Mouse (Mus musculus): ENCODE measurements around the gene Wdr35. TPM values are rescaled to one million over a fixed set of nuclear protein-coding genes. Genes with fewer than 3 reads are reported as not detected.

Gene Wdr35
- polyA plus RNA-seq, 1 experiment = 7.5 TPM

- Histone ChIP-seq H3K4me3 (replicated peaks; ENCODE audit: control insufficient read depth, low read depth, low read length) (no peak overlapping the region), H3K4me1 (ENCODE audit: control insufficient read depth, insufficient read depth, low read length) (no peaks in the 10 kb centered on the region; the same call in 1 of the 2 replicates), H3K27ac (ENCODE audit: control insufficient read depth, insufficient read depth, low read depth, low read length, poor library complexity) (no peak overlapping the region)
- 73% methylated on average over 4 of the region's 4 CpGs for WGBS
- TF ChIP-seq CTCF (IDR thresholded peaks at IDR 0.05; ENCODE audit: control insufficient read depth, insufficient read depth, low read length) = no peak
- TF ChIP-seq POLR2A (IDR thresholded peaks at IDR 0.05; ENCODE audit: borderline replicate concordance, control insufficient read depth, low read depth, low read length) = no peak
These were observed 32.5 kb upstream of the Wdr35 start for GRCm38 (mm10) chr12:8941131-8941615.

GRCm38 (mm10) chr12:8941699-8942392 lies 31.8 kb upstream of the Wdr35 start:
- Histone ChIP-seq H3K4me1 (ENCODE audit: control insufficient read depth, insufficient read depth, low read length) (no peaks in the 10 kb centered on the region; the same call in 1 of the 2 replicates), H3K4me3 (replicated peaks; ENCODE audit: control insufficient read depth, low read depth, low read length) (no peak overlapping the region), H3K27ac (ENCODE audit: control insufficient read depth, insufficient read depth, low read depth, low read length, poor library complexity) (no peak overlapping the region)
- 13% methylated on average over 4 of the region's 4 CpGs for WGBS
- TF ChIP-seq POLR2A (IDR thresholded peaks at IDR 0.05; ENCODE audit: borderline replicate concordance, control insufficient read depth, low read depth, low read length) (no peak), CTCF (IDR thresholded peaks at IDR 0.05; ENCODE audit: control insufficient read depth, insufficient read depth, low read length) (no peak)

GRCm38 (mm10) chr12:8947163-8947562 lies 26.5 kb upstream of the Wdr35 start:
- no peaks in the 10 kb centered on the region; the same call in 1 of the 2 replicates for H3K4me1 ChIP-seq (ENCODE audit: control insufficient read depth, insufficient read depth, low read length)
- 19% methylated on average over 9 of the region's 9 CpGs for WGBS
- H3K4me3 ChIP-seq (replicated peaks; ENCODE audit: control insufficient read depth, low read depth, low read length) = no peak overlapping the region
- H3K27ac ChIP-seq (ENCODE audit: control insufficient read depth, insufficient read depth, low read depth, low read length, poor library complexity) = no peak overlapping the region
- no peak for TF ChIP-seq CTCF (IDR thresholded peaks at IDR 0.05; ENCODE audit: control insufficient read depth, insufficient read depth, low read length)
- TF ChIP-seq POLR2A (IDR thresholded peaks at IDR 0.05; ENCODE audit: borderline replicate concordance, control insufficient read depth, low read depth, low read length) = no peak

DNA sequence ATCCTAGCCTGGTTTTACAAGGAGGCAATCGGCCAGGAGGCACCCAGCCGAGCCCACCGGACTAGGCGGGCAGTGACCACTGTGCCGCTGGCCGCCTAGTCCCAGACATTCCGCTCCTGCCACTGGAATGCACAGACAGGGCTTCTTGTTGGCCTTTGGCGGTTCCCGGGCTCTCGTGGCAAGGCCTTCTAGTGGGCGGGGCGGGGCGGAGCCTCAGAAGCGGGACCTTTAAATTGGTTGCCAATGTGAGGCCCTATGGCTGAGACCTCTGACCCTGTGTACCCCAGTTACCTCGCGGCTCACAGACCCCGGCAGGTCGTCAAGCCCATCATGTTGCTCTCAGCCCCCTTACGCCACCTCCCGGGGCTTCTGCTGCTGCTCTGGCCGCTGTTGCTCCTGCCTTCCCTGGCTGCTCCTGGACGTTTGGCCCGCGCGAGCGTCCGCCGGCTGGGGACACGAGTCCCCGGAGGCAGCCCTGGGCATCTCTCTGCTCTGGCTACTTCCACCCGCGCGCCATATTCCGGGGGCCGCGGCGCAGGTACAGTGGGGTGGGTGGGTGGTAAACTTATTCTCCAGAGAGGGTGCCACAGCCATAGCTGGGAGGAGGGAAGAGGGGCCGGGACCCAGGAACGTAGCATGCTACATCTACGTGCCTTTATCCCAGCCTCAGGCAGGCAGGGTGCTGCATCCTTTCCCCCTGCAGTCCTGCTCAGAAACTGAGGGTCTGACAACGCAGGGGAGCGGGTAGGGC lies 25.8 kb upstream of the Wdr35 start, which contains the start of gene Matn3:
TSS of gene Matn3 (plus strand) at position 216 of the 751 bp plus-strand sequence.
- no peak within 1 kb of the TSS for H3K4me3 ChIP-seq (replicated peaks; ENCODE audit: control insufficient read depth, low read depth, low read length)
- WGBS = 6% methylated on average over 42 of the region's 42 CpGs
- H3K27ac ChIP-seq (ENCODE audit: control insufficient read depth, insufficient read depth, low read depth, low read length, poor library complexity) = no peak within 1 kb of the TSS
- no peaks in the 10 kb centered on the region; the same call in 1 of the 2 replicates for H3K4me1 ChIP-seq (ENCODE audit: control insufficient read depth, insufficient read depth, low read length)
- TF ChIP-seq CTCF (IDR thresholded peaks at IDR 0.05; ENCODE audit: control insufficient read depth, insufficient read depth, low read length) = no peak
- no peak for TF ChIP-seq POLR2A (IDR thresholded peaks at IDR 0.05; ENCODE audit: borderline replicate concordance, control insufficient read depth, low read depth, low read length)

GRCm38 (mm10) chr12:8953136-8953535 lies 20.6 kb upstream of the Wdr35 start:
- WGBS = 85% methylated on average over 10 of the region's 10 CpGs
- Histone ChIP-seq H3K4me1 (ENCODE audit: control insufficient read depth, insufficient read depth, low read length) (no peaks in the 10 kb centered on the region; the same call in 1 of the 2 replicates), H3K4me3 (replicated peaks; ENCODE audit: control insufficient read depth, low read depth, low read length) (no peak overlapping the region), H3K27ac (ENCODE audit: control insufficient read depth, insufficient read depth, low read depth, low read length, poor library complexity) (no peak overlapping the region)
- TF ChIP-seq CTCF (IDR thresholded peaks at IDR 0.05; ENCODE audit: control insufficient read depth, insufficient read depth, low read length) (no peak), POLR2A (IDR thresholded peaks at IDR 0.05; ENCODE audit: borderline replicate concordance, control insufficient read depth, low read depth, low read length) (no peak)

- H3K4me1 ChIP-seq (ENCODE audit: control insufficient read depth, insufficient read depth, low read length) = no peaks in the 10 kb centered on the region; the same call in 1 of the 2 replicates
- TF ChIP-seq CTCF (IDR thresholded peaks at IDR 0.05; ENCODE audit: control insufficient read depth, insufficient read depth, low read length) (no peak), POLR2A (IDR thresholded peaks at IDR 0.05; ENCODE audit: borderline replicate concordance, control insufficient read depth, low read depth, low read length) (no peak)
- H3K27ac ChIP-seq (ENCODE audit: control insufficient read depth, insufficient read depth, low read depth, low read length, poor library complexity) = no peak overlapping the region
- 84% methylated on average over 9 of the region's 9 CpGs for WGBS
- no peak overlapping the region for H3K4me3 ChIP-seq (replicated peaks; ENCODE audit: control insufficient read depth, low read depth, low read length)
These were observed 19.5 kb upstream of the Wdr35 start for GRCm38 (mm10) chr12:8954161-8954561.

- TF ChIP-seq POLR2A (IDR thresholded peaks at IDR 0.05; ENCODE audit: borderline replicate concordance, control insufficient read depth, low read depth, low read length) = no peak
- TF ChIP-seq CTCF (IDR thresholded peaks at IDR 0.05; ENCODE audit: control insufficient read depth, insufficient read depth, low read length) = no peak
- 82% methylated on average over 9 of the region's 9 CpGs for WGBS
- no peaks in the 10 kb centered on the region for H3K4me1 ChIP-seq (ENCODE audit: control insufficient read depth, insufficient read depth, low read length)
- H3K27ac ChIP-seq (ENCODE audit: control insufficient read depth, insufficient read depth, low read depth, low read length, poor library complexity) = no peak overlapping the region
- H3K4me3 ChIP-seq (replicated peaks; ENCODE audit: control insufficient read depth, low read depth, low read length) = no peak overlapping the region
These were observed 11.9 kb upstream of the Wdr35 start for GRCm38 (mm10) chr12:8961607-8962316.

DNA sequence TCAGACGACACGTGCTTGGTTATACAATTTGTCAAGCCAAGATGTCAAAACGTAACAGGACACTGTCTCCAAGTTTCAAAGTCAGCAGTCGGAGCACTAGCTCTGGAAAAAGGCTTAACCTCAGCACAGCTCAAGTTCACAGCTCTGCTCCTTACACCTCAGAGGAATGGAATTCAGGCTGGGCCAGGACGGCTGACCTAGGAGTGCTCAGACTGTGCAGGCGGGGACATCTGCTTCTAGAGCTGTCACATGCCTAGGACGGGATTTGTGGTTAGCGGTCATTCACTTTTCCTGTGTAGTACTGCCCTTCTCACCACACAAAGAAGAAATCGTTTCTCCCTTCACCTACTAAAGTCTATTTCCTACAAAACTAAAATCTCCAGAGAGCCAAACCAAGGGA lies 3.9 kb upstream of the Wdr35 start:
- Histone ChIP-seq H3K27ac (ENCODE audit: control insufficient read depth, insufficient read depth, low read depth, low read length, poor library complexity) (no peak overlapping the region), H3K4me1 (ENCODE audit: control insufficient read depth, insufficient read depth, low read length) (no peaks in the 10 kb centered on the region), H3K4me3 (replicated peaks; ENCODE audit: control insufficient read depth, low read depth, low read length) (no peak overlapping the region)
- no peak for TF ChIP-seq POLR2A (IDR thresholded peaks at IDR 0.05; ENCODE audit: borderline replicate concordance, control insufficient read depth, low read depth, low read length)
- TF ChIP-seq CTCF (IDR thresholded peaks at IDR 0.05; ENCODE audit: control insufficient read depth, insufficient read depth, low read length) = no peak
- 20% methylated on average over 9 of the region's 9 CpGs for whole genome bisulfite sequencing
